Mouse (Mus musculus) retina, adult 2 months (tissue): ENCODE measurements around the gene Defb45.

Experiments
- DNase-seq: peaks from one replicate; pipeline ENCODE4 v3.0.0-alpha.2; 2012; ENCODE audit warnings: low read depth, low spot score

The Defb45 gene

DNA sequence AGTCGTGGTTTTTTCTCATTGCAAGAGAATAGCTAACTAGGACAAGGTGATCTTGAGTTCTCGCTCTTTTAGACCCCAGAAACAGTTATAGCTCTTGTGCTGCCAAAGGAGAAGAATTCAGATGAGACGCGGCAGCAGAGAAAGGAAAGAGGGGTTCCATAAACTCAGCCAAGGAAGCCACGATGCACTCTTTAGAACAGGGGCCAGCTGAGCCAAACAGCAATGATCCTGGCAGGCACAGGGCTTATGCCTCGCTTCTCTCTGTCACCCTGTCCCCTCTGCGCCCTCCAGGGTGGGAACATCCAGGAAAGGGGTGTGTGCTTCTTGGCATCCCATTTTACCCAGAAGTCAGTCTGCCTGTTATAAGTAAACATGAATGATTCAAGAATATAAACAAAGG, at the start of gene Defb45:
TSS of gene Defb45 (minus strand) at position 101 of the 400 bp plus-strand sequence.
- DNase-seq, result no peak

DNA sequence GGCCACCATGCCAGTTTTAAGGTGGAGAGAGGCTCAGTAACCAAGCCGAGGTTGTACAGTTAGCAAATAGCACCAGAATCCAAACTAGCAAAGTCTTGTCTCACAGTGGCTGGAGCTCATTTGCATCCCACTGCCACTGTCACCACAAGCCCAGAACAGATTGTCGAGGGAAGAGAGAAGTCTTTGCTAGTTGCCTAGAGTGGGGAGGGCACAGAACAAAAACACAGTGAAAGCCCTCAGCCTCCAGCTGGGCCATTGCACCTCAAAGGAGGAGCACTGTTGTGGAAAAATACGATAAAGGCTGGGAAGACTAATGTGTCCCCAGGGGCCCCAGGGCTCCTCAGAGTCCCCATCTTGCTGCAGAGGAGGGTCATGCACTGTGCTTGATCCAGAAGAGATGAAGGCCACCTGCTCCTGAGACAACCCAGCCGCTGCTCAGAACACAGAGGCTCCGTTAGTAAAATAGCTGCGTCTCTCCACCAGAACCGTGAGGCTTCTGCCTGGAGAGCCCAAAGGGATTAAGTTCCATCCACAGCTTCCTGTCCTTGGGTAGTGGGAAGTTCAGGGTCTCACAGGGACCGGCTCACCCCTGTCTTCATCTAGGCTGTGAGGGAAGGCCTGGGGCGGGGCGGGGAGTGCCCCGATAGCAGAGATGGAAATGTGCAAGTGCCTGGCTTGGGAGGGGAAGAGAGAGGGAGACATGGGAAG, 40.4 kb upstream of the Defb45 start:
- DNase-seq, result no peak

DNA sequence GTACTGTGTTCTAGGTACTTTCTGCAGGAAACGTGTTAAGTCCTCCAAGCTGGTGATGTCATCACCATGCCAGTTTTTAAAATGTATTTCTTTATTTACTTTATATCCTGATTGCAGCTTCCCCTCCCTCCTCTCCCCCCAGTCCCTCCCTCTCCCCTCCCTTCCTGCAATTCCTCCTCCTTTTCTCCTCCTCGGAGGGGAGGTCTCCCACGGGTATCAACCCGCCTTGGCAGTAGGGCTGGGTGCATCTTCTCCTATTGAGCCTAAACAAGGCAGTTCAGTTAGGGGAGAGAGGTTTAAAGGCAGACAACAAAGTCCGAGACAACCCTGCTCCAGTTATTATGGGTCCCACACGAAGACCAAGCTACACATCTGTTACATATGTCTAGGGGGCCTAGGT, 39.7 kb upstream of the Defb45 start:
- no peak for DNase-seq

DNA sequence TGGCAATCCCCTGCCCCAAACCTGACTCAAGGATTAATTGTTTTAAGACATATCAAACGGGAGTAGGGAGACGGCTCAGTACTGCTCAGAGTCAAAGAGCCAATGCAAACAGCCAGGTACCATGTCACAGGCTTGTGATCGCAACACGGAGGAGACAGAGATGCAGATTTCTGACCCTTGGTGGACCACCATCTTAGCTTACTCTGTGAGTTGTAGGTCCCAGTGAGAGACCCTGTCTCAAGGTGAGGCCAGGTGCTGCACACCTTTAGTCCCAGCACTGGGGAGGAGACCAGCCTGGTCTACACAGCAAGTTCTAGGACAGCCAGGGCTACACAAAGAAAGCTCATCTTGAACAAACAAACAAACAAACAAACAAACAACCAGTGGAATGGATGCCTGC, 38.2 kb upstream of the Defb45 start:
- no peak for DNase-seq

- no peak for DNase-seq
Observed at GRCm38 (mm10) chr2:152637006-152637322, 37.8 kb upstream of the Defb45 start.

- DNase-seq, result no peak
Observed at GRCm38 (mm10) chr2:152636246-152637005, 37.2 kb upstream of the Defb45 start.

GRCm38 (mm10) chr2:152634311-152634710, 35.1 kb upstream of the Defb45 start:
- no peak for DNase-seq

DNA sequence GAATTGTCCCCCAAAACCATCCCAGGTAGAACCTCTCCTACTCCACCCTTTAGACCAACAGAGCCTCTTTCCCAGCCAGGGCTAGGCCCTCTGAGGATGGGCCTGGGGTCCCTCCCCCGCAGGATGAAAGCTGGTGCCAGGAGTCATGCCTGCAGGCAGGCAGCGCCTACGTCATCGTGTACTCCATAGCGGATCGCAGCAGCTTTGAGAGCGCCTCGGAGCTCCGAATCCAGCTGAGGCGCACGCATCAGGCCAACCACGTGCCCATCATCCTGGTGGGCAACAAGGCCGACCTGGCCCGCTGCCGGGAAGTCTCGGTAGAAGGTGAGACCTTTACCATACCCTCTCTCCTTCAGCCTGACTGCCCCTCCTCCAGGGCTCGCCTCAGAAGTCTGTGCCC, 34.1 kb upstream of the Defb45 start:
- DNase-seq, result no peak

DNA sequence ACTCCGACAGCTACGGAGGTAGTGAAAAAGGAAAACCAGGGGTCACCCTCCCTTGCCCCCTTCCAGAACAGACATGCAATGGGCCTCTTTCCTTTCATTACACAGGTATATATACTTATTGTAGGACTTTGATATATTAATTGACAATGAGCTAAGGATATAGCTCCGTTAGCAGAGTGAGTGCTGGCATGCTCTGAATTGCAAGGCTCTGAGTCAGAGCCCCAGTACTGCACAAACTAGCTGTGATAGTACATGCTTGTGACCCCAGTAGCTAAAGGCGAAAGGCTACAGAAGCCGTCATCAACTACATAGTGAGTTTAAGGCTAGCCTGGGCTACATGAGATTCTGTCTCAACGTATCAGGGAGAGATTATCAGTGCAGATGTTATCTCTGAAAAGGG, 30.7 kb upstream of the Defb45 start:
- no peak for DNase-seq

GRCm38 (mm10) chr2:152629239-152629638, 30.0 kb upstream of the Defb45 start:
- DNase-seq, result no peak

DNA sequence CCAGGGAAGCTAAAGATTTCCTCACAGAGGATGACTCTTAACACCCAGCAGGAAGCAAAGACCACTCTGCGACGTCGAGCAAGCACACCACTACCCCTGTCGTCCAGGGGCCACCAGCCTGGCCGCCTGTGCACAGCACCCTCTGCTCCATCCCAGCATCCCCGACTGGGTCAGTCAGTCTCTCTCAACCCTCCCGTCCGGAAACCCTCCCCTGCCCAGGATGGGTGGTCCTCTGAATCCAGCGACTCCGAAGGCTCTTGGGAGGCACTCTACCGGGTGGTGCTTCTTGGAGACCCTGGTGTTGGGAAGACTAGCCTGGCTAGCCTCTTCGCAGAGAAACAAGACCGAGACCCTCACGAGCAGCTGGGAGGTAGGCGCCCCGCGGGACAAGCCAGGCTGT, 28.9 kb upstream of the Defb45 start:
- no peak for DNase-seq

DNA sequence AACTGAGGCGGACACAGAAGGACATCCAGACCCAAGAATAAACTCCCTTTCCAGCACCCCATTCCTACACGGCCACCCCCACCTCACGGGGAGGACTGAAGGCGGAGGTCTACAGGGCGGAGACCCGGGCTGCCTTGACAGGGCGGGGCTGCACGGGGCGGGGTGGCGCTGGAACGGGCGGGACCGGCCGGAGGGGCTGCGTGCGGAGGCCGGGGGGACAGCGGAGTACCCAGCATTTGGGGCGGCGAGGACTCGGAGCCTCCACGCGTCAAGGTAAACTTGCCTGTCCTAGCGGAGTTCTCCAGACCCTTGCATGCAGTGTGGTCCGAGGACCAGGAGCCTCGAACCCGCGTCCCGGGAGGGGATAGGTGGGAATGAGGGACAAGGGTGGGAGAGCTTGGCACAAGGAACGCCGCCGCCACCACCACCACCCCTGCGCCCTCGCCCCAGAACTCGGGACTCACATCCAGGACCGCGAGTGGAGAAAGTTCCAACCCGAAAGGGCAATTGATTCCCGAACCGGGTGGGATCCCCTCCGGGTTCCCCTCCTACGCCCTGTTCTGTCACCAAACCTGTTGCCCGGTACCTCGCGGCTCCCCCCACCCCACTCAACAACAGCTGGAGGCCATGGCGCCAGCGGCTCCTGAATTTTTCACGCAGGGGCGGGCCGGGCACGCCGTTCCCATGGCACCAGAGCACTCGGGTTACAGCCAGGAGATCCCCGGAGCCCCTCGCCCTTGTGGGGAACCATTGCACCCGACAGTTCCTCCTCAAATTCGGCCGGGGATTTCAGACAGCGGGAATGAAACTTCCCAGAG, 27.8 kb upstream of the Defb45 start, which contains the start of gene Rem1:
TSS of gene Rem1 (plus strand) at position 178 of the 818 bp plus-strand sequence.
- no peak for DNase-seq

GRCm38 (mm10) chr2:152625256-152625655, 26.1 kb upstream of the Defb45 start:
- DNase-seq, result no peak

DNA sequence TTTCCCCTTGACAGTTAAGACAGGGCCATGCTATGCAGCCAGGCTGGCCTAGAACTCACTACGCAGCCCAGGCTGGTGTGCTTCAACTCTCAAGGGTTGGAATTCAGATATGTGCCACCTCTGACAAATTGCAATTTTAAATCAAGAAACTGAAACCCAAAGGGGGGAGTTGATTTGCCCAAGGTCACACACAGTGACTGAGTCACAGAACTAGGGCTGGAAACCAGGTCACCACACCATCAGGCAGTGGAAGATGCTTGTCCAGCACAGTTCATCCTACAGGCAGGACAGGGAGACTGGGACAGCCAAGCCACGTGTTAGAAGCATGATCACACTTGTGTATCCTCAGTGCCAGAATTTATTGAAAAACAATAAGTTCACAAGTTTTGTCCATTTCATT, 25.4 kb upstream of the Defb45 start:
- no peak for DNase-seq

GRCm38 (mm10) chr2:152622953-152623352, 23.8 kb upstream of the Defb45 start, which contains the start of gene Defb25:
Gene Defb25 (minus strand): TSS chr2:152623053.
- no peak for DNase-seq

DNA sequence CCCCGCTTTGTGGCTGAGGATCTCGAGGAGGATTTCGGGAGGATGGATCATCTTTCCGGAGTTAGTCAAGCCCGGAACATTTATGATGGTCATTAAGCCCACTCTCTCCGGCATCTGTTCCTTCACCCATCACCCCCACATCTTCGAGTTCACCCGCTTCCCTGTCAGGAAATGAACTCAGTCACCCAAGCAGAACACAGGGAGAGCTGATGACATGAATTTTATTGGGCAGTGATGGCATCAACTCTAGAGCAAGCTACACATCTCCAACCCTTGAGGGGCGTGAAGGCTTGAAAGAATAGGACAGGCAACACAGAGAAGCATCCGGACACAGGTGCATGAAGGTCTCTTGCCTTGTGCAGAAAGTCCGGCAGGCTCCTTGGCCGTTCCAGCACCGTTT, 23.0 kb upstream of the Defb45 start:
- DNase-seq, result no peak

- DNase-seq, result no peak
Observed at GRCm38 (mm10) chr2:152620367-152621134, 21.4 kb upstream of the Defb45 start.

GRCm38 (mm10) chr2:152617374-152617773, 18.2 kb upstream of the Defb45 start:
- DNase-seq, result no peak

- no peak for DNase-seq
Observed at GRCm38 (mm10) chr2:152616470-152616869, 17.3 kb upstream of the Defb45 start.

DNA sequence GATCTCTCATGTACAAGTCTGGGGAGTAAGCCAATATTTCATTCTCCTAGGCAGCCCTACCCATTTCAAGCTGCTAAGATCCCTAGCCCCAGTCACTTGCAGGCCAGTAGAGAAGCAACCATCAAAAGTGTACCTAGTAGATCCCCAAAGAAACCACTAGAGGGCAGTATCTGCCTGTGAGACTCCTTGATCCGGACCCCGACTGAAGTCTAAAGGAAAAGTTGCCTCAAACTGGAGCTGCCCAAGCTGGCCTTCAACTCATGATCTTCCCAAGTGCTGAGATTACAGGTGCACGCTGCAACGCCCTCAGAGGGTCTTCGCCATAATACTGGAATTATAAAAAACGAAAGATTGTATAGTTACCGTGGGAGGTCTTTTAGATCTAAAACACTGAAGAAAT, 16.4 kb upstream of the Defb45 start:
- DNase-seq, result peak; percentile 36

- DNase-seq, result no peak
Observed at GRCm38 (mm10) chr2:152612193-152612592, 13.0 kb upstream of the Defb45 start.

- DNase-seq, result no peak
Observed at GRCm38 (mm10) chr2:152608719-152609118, 9.5 kb upstream of the Defb45 start.
